In the genomic region with DNA sequence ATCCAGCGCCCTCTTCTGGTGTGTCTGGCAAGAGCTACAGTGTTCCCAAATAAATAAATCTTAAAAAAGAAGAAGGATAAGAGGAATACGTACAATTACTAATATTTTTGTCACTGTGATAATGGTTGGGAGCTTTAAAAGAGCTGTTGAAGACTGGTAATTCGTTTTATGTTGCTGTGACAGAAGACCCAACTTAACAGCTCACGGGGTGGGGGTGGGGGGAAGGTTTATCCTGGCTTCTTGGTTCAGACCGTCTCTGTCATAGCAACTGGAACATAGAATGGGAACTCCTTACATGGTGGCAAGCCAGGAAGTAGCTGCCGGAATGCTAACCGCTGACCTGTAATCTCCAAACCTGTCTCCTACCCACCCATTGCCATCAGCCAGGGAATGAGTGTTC, we compare ENCODE assay signal across 8 mouse cellular contexts. TPM values are rescaled to one million over a fixed set of nuclear protein-coding genes. Genes with fewer than 3 reads are reported as not detected.
DNase-seq lines count a peak whose midpoint lies in the region; ATAC-seq lines count a peak whose summit lies in the region.

Gene Tmem248, plus strand, starts transcription at position 301 of the 400 bp plus-strand sequence.

- peaks cover 6% of the 10 kb centered on the region; the same call in 1 of the 2 replicates for H3K4me1 ChIP-seq in kidney, embryonic 16.5 days (ENCODE audit: insufficient read depth, low read length)
- H3K4me1 ChIP-seq in intestine, embryonic 14.5 days (replicated peaks; ENCODE audit: control insufficient read depth, insufficient read depth, low read length) = 0 out of 2 replicates have a peak, but pooled peaks cover 4% of the 10 kb centered on the region
- H3K4me1 ChIP-seq in megakaryocyte, embryonic 14.5 days = peaks cover 30% of the 10 kb centered on the region

- intact Hi-C loops in gastrocnemius, postnatal 14 days (cut with DNase I; ENCODE audit: low total_unique reads) = no loop called here

- no peak within 1 kb of the TSS for H3K27ac ChIP-seq in kidney, embryonic 16.5 days (ENCODE audit: low read length)
- H3K27ac ChIP-seq in intestine, embryonic 14.5 days (ENCODE audit: low read depth) = no peak within 1 kb of the TSS

- 84% methylated on average over 7 of the region's 7 CpGs for WGBS in kidney, embryonic 16.5 days
- WGBS in intestine, embryonic 14.5 days = 83% methylated on average over 7 of the region's 7 CpGs

- H3K4me3 ChIP-seq in kidney, embryonic 16.5 days (ENCODE audit: low read length) = no peak within 1 kb of the TSS
- H3K4me3 ChIP-seq in intestine, embryonic 14.5 days (ENCODE audit: low read depth, low read length) = no peak within 1 kb of the TSS
- H3K4me3 ChIP-seq in megakaryocyte, embryonic 14.5 days (replicated peaks) = no peak within 1 kb of the TSS

- no peak for DNase-seq in kidney, adult 9 months
- DNase-seq in adrenal gland, postnatal 25 days = no peak
- DNase-seq in gastrocnemius, postnatal 14 days = no peak
- DNase-seq in intestine, embryonic 14.5 days (ENCODE audit: low spot score) = no peak
- DNase-seq in Muller cell, postnatal 12 days (ENCODE audit: inconsistent ontology term) = no peak
- DNase-seq in T-cell, adult 2 months (ENCODE audit: low spot score) = no peak

- H3K36me3 ChIP-seq in kidney, embryonic 16.5 days (ENCODE audit: insufficient read depth, low read length) = peaks cover 18% of the 10 kb centered on the region
- H3K36me3 ChIP-seq in intestine, embryonic 14.5 days (ENCODE audit: control insufficient read depth, insufficient read depth, low read length) = peaks cover 31% of the 10 kb centered on the region
- peaks cover 75% of the 10 kb centered on the region for H3K36me3 ChIP-seq in megakaryocyte, embryonic 14.5 days (replicated peaks; ENCODE audit: low read length)

- no peak for ATAC-seq in kidney, embryonic 16.5 days (ENCODE audit: low FRiP score, low TSS enrichment)
- no peak for ATAC-seq in intestine, embryonic 14.5 days (replicated peaks; ENCODE audit: low FRiP score, low TSS enrichment, low read depth)

- no peak within 1 kb of the TSS for H3K4me2 ChIP-seq in kidney, embryonic 16.5 days (replicated peaks; ENCODE audit: low read depth, low read length)
- H3K4me2 ChIP-seq in intestine, embryonic 14.5 days (ENCODE audit: low read length) = no peak within 1 kb of the TSS

- H3K9me3 ChIP-seq in kidney, embryonic 16.5 days (ENCODE audit: low read length) = no peaks in the 10 kb centered on the region
- H3K9me3 ChIP-seq in intestine, embryonic 14.5 days (ENCODE audit: control insufficient read depth, low read length) = no peaks in the 10 kb centered on the region
- no peaks in the 10 kb centered on the region; the same call in 1 of the 2 replicates for H3K9me3 ChIP-seq in megakaryocyte, embryonic 14.5 days

- H3K9ac ChIP-seq in kidney, embryonic 16.5 days (replicated peaks; ENCODE audit: low read length) = no peak within 1 kb of the TSS
- H3K9ac ChIP-seq in intestine, embryonic 14.5 days (ENCODE audit: low read length) = no peak within 1 kb of the TSS

- H3K27me3 ChIP-seq in kidney, embryonic 16.5 days (ENCODE audit: insufficient read depth, low read length) = no peaks in the 10 kb centered on the region
- H3K27me3 ChIP-seq in intestine, embryonic 14.5 days (replicated peaks; ENCODE audit: control insufficient read depth, insufficient read depth, low read length) = no peaks in the 10 kb centered on the region
- H3K27me3 ChIP-seq in megakaryocyte, embryonic 14.5 days (replicated peaks) = no peaks in the 10 kb centered on the region

RNA-seq across cellular contexts. Expression of gene Tmem248, which starts in this region (rescaled TPM):
- 33.4 and 35.1 TPM in 2 replicates for polyA plus RNA-seq in kidney, embryonic 16.5 days (2015; fragmentation: Nextera tagmentation; extraction: Ambion mirVana)
- 42.0 and 53.0 TPM in 2 replicates for total RNA-seq in adrenal gland, postnatal 25 days (2021)
- total RNA-seq in gastrocnemius, postnatal 14 days (2021) = 10 to 100 TPM; 28.6 to 29.6 TPM
- polyA plus RNA-seq in intestine, embryonic 14.5 days (2014; fragmentation: Nextera tagmentation; extraction: Ambion mirVana) = 40.6 and 45.5 TPM in 2 replicates
- polyA plus RNA-seq in megakaryocyte, embryonic 14.5 days (2012; ENCODE audit: insufficient read depth, low replicate concordance) = 11.9 and 29.8 TPM in 2 replicates
